22 mouse cellular contexts compared by ENCODE assay signal in genomic region chr13:112003445-112003844, GRCm38 (mm10).
DNase-seq lines count a peak whose midpoint lies in the region; ATAC-seq and TF ChIP-seq lines count a peak whose summit lies in the region.
"Had no signal": no experiment of that assay in that cellular context is flagged by ENCODE, and none has a peak within 500 bp of the region (broad histone marks: within the 10 kb centered on the region; RNA-seq: fewer than 3 reads in every experiment).

No protein-coding gene starts in this region.

- no peaks in the 10 kb centered on the region for H3K9me3 ChIP-seq in heart, embryonic 13.5 days
- H3K9me3 ChIP-seq in liver, postnatal 0 days (ENCODE audit: low read length), result no peaks in the 10 kb centered on the region
- no peaks in the 10 kb centered on the region for H3K9me3 ChIP-seq in liver, embryonic 11.5 days (ENCODE audit: control insufficient read depth, low read length)
- H3K9me3 ChIP-seq: embryonic facial prominence, embryonic 12.5 days; hindbrain, embryonic 13.5 days; liver, embryonic 13.5 days had no signal

- no peak for DNase-seq in gastrocnemius, adult 2 months
- no peak for DNase-seq in gastrocnemius, postnatal 10 days
- DNase-seq in heart, postnatal 14 days, result no peak
- no peak for DNase-seq in liver, postnatal 0 days
- no peak for DNase-seq in liver, embryonic 11.5 days (ENCODE audit: low spot score)
- DNase-seq in thymus, adult 2 months, result no peak
- no peak for DNase-seq in thymus, postnatal 4 days
- DNase-seq: adrenal gland, postnatal 10 days; cerebellum, adult 11-12 months; cerebellum, adult 9-11 months; embryo, embryonic 11 days; left cerebral cortex, postnatal 4 days; liver, embryonic 13.5 days; midbrain, embryonic 14.5 days; retina, postnatal 1 day; right cerebral cortex, postnatal 14 days had no signal

- H3K9ac ChIP-seq in heart, embryonic 13.5 days, result no peak overlapping the region
- H3K9ac ChIP-seq in liver, postnatal 0 days (replicated peaks), result no peak overlapping the region
- no peak overlapping the region for H3K9ac ChIP-seq in liver, embryonic 11.5 days (ENCODE audit: low read depth, low read length)
- H3K9ac ChIP-seq: embryonic facial prominence, embryonic 12.5 days; hindbrain, embryonic 13.5 days; liver, embryonic 13.5 days had no signal

- peaks cover 2% of the 10 kb centered on the region; the same call in 1 of the 2 replicates for H3K27me3 ChIP-seq in heart, embryonic 13.5 days (replicated peaks)
- H3K27me3 ChIP-seq in liver, postnatal 0 days (ENCODE audit: insufficient read depth, low read length), result no peaks in the 10 kb centered on the region
- no peaks in the 10 kb centered on the region for H3K27me3 ChIP-seq in liver, embryonic 11.5 days (replicated peaks; ENCODE audit: control insufficient read depth, insufficient read depth, low read length)
- no peaks in the 10 kb centered on the region for H3K27me3 ChIP-seq in thymus, adult 2 months (ENCODE audit: control insufficient read depth, insufficient read depth, low read length)
- H3K27me3 ChIP-seq: embryonic facial prominence, embryonic 12.5 days; hindbrain, embryonic 13.5 days; Patski had no signal

- H3K36me3 ChIP-seq in heart, embryonic 13.5 days, result no peaks in the 10 kb centered on the region
- no peaks in the 10 kb centered on the region for H3K36me3 ChIP-seq in liver, postnatal 0 days (replicated peaks; ENCODE audit: insufficient read depth, low read length)
- H3K36me3 ChIP-seq in liver, embryonic 11.5 days (ENCODE audit: control insufficient read depth, insufficient read depth, low read length), result no peaks in the 10 kb centered on the region
- H3K36me3 ChIP-seq in thymus, adult 2 months (ENCODE audit: control insufficient read depth, insufficient read depth, low read length), result no peaks in the 10 kb centered on the region
- H3K36me3 ChIP-seq: embryonic facial prominence, embryonic 12.5 days; hindbrain, embryonic 13.5 days; liver, embryonic 13.5 days had no signal

- no peak overlapping the region for H3K4me3 ChIP-seq in gastrocnemius, adult 2 months
- no peak overlapping the region for H3K4me3 ChIP-seq in heart, embryonic 13.5 days
- H3K4me3 ChIP-seq in liver, postnatal 0 days (ENCODE audit: low read depth, low read length), result no peak overlapping the region
- no peak overlapping the region for H3K4me3 ChIP-seq in liver, embryonic 11.5 days (ENCODE audit: low read depth, low read length)
- H3K4me3 ChIP-seq in thymus, adult 2 months (ENCODE audit: control insufficient read depth, insufficient read depth, low read length), result no peak overlapping the region
- H3K4me3 ChIP-seq: embryonic facial prominence, embryonic 12.5 days; hindbrain, embryonic 13.5 days; liver, embryonic 13.5 days had no signal

- H3K4me2 ChIP-seq in heart, embryonic 13.5 days, result peak overlapping the region; percentile 44; the same call in 1 of the 2 replicates
- no peak overlapping the region for H3K4me2 ChIP-seq in liver, postnatal 0 days (ENCODE audit: low read depth, low read length)
- no peak overlapping the region for H3K4me2 ChIP-seq in liver, embryonic 11.5 days
- H3K4me2 ChIP-seq: embryonic facial prominence, embryonic 12.5 days; hindbrain, embryonic 13.5 days had no signal

- no peak for TF ChIP-seq EP300 in liver, postnatal 0 days (IDR thresholded peaks at IDR 0.05; ENCODE audit: low read depth)

- H3K4me1 ChIP-seq in heart, embryonic 13.5 days, result peaks cover 32% of the 10 kb centered on the region
- H3K4me1 ChIP-seq in liver, postnatal 0 days (ENCODE audit: insufficient read depth), result peaks cover 39% of the 10 kb centered on the region
- H3K4me1 ChIP-seq in liver, embryonic 11.5 days (replicated peaks; ENCODE audit: control insufficient read depth, insufficient read depth, low read length), result peaks cover 15% of the 10 kb centered on the region
- peaks cover 44% of the 10 kb centered on the region for H3K4me1 ChIP-seq in thymus, adult 2 months (replicated peaks; ENCODE audit: control insufficient read depth, insufficient read depth, low read length)

- intact Hi-C loops in gastrocnemius, adult 2 months (cut with DNase I), result no loop called here
- intact Hi-C loops in heart, postnatal 14 days (cut with DNase I), result no loop called here

- no peak for ATAC-seq in heart, embryonic 13.5 days (ENCODE audit: extremely low read depth, insufficient number of reproducible peaks, low FRiP score, low TSS enrichment)
- ATAC-seq in liver, postnatal 0 days, result no peak
- ATAC-seq in liver, embryonic 11.5 days (replicated peaks; ENCODE audit: low FRiP score), result no peak
- ATAC-seq: forebrain, embryonic 16.5 days; intestine, postnatal 0 days; Patski had no signal

- TF ChIP-seq CTCF in gastrocnemius, adult 2 months (IDR thresholded peaks at IDR 0.05), result no peak
- no peak for TF ChIP-seq CTCF in liver, postnatal 0 days (IDR thresholded peaks at IDR 0.05; ENCODE audit: low read depth)
- TF ChIP-seq CTCF in thymus, adult 2 months (IDR thresholded peaks at IDR 0.05; ENCODE audit: borderline replicate concordance, control insufficient read depth, extremely low read depth, insufficient read depth, low read length, poor library complexity), result no peak

- 63% methylated on average over 7 of the region's 7 CpGs for whole genome bisulfite sequencing in heart, embryonic 13.5 days
- 76% methylated on average over 7 of the region's 7 CpGs for WGBS in liver, postnatal 0 days (ENCODE audit: insufficient replicate concordance)
- 81% methylated on average over 7 of the region's 7 CpGs for WGBS in liver, embryonic 11.5 days
- WGBS in thymus, adult 2 months, result 88% methylated on average over 7 of the region's 7 CpGs

- peak overlapping the region; percentile 63; the same call in 1 of the 2 replicates for H3K27ac ChIP-seq in gastrocnemius, adult 2 months
- H3K27ac ChIP-seq in heart, embryonic 13.5 days (replicated peaks), result peak overlapping the region; percentile 75
- 0 out of 2 replicates have a peak overlapping the region, but pooled peaks have one; percentile 8 for H3K27ac ChIP-seq in liver, postnatal 0 days (ENCODE audit: low read depth)
- no peak overlapping the region for H3K27ac ChIP-seq in liver, embryonic 11.5 days (ENCODE audit: low read depth, low read length)
- H3K27ac ChIP-seq in thymus, adult 2 months (ENCODE audit: control insufficient read depth, insufficient read depth, low read length), result peak overlapping the region; percentile 97
- H3K27ac ChIP-seq: embryonic facial prominence, embryonic 12.5 days; hindbrain, embryonic 13.5 days; liver, embryonic 13.5 days had no signal

- no peak for TF ChIP-seq POLR2A in thymus, adult 2 months (IDR thresholded peaks at IDR 0.05; ENCODE audit: control insufficient read depth, extremely low read depth, insufficient read depth, low read length, poor library complexity)
